Mouse (Mus musculus) spleen, adult 10 weeks (tissue): ENCODE data around the gene Olfr874. TPM values are rescaled to one million over a fixed set of nuclear protein-coding genes. Genes with fewer than 3 reads are reported as not detected.

Experiments
- polyA plus RNA-seq: library from polyadenylated mRNA; stranded (reverse); fragments of 350-450 nt; fragmentation: Illumina TruSeq; extraction: RNeasy Lipid Tissue Mini Kit (QIAGEN cat#74804); gene quantifications from one replicate; pipeline ENCODE4 v1.2.3, GENCODE M21; 2015; ENCODE audit warnings: low replicate concordance; ENCODE audit not compliant: insufficient read depth

Gene Olfr874
- polyA plus RNA-seq = not detected

GRCm38 (mm10) chr9:37744806-37745205, at the start of gene Olfr874:
Olfr874 (plus strand) TSS chr9:37745106.

GRCm38 (mm10) chr9:37716150-37716549, 28.8 kb upstream of the Olfr874 start, which contains the start of gene Olfr160:
Olfr160 (minus strand) TSS chr9:37716250.

GRCm38 (mm10) chr9:37771759-37772158, 26.9 kb downstream of the Olfr874 start, which contains the start of gene Olfr875:
Olfr875 (plus strand) TSS chr9:37771857.

Other genes with a start within 250 kb of the Olfr874 start
- 20.3 TPM for gene Esam, start 217.0 kb upstream of the Olfr874 start, polyA plus RNA-seq
- gene Vsig2, start 205.9 kb upstream of the Olfr874 start, polyA plus RNA-seq = 4.5 TPM
- 2.5 TPM for gene Nrgn, start 192.2 kb upstream of the Olfr874 start, polyA plus RNA-seq
- 18.9 TPM for gene Siae, start 189.4 kb upstream of the Olfr874 start, polyA plus RNA-seq
- 3.2 TPM for gene Spa17, start 131.4 kb upstream of the Olfr874 start, polyA plus RNA-seq
- 72.9 TPM for gene Tbrg1, start 87.8 kb upstream of the Olfr874 start, polyA plus RNA-seq
- gene Panx3, start 75.9 kb upstream of the Olfr874 start, polyA plus RNA-seq = not detected
- gene Olfr160, start 28.9 kb upstream of the Olfr874 start, polyA plus RNA-seq = not detected
- gene Olfr875, start 26.8 kb downstream of the Olfr874 start, polyA plus RNA-seq = not detected
- not detected for gene Olfr876, start 57.9 kb downstream of the Olfr874 start, polyA plus RNA-seq
- gene Olfr877, start 109.2 kb downstream of the Olfr874 start, polyA plus RNA-seq = not detected
- not detected for gene Olfr145, start 151.6 kb downstream of the Olfr874 start, polyA plus RNA-seq
- gene Olfr878, start 172.7 kb downstream of the Olfr874 start, polyA plus RNA-seq = not detected
- not detected for gene Olfr881, start 246.7 kb downstream of the Olfr874 start, polyA plus RNA-seq